Mouse (Mus musculus) lung, postnatal 0 days (tissue): ENCODE results near the gene Mmp20.

ENCODE experiments used
- CTCF ChIP-seq: IDR thresholded peaks from 2 replicates; pipeline ENCODE4 v1.5.1; 2016; ENCODE audit warnings: antibody characterized with exemption, mild to moderate bottlenecking
- EP300 ChIP-seq: IDR thresholded peaks from 2 replicates; pipeline ENCODE4 v1.6.1; 2016; ENCODE audit warnings: antibody characterized with exemption, mild to moderate bottlenecking, control low read depth

GRCm38 (mm10) chr9:7659469-7660020, 31.5 kb downstream of the Mmp20 start:
- no peak for TF ChIP-seq CTCF
- TF ChIP-seq EP300 = no peak
